Mouse (Mus musculus): ENCODE data around the gene Kcnj6. TPM values are rescaled to one million over a fixed set of nuclear protein-coding genes. Genes with fewer than 3 reads are reported as not detected.

Kcnj6 gene
- total RNA-seq, 1 experiment = not detected

GRCm38 (mm10) chr16:94701971-94702370, 295.5 kb downstream of the Kcnj6 start:
- Histone ChIP-seq H3K36me3 (ENCODE audit: control insufficient read depth, insufficient read depth, low read length, poor library complexity, severe bottlenecking) (no peaks in the 10 kb centered on the region), H3K4me1 (ENCODE audit: control insufficient read depth in 2 of 2, insufficient read depth in 2 of 2, low read length in 2 of 2, poor library complexity in 1 of 2) (peaks cover 0 to 2% of the 10 kb centered on the region in 2 experiments; a peak in 1 of 4 replicates), H3K9ac (ENCODE audit: insufficient read depth, low read depth, low read length, poor library complexity, severe bottlenecking) (no peak overlapping the region), H3K9me3 (ENCODE audit: control insufficient read depth, insufficient read depth, low read depth, low read length) (no peaks in the 10 kb centered on the region), H3K27ac (ENCODE audit: insufficient read depth, low read depth, low read length, poor library complexity, severe bottlenecking) (no peak overlapping the region), H3K4me3 (ENCODE audit: insufficient read depth in 1 of 2, low read depth in 1 of 2, low read length in 2 of 2, poor library complexity in 1 of 2, severe bottlenecking in 1 of 2) (no peak overlapping the region)
- in situ Hi-C loops (cut with MboI; ENCODE audit: low sequenced_read_pairs in 2 of 2, unreplicated experiment in 2 of 2) = no loop called here
- TF ChIP-seq ZC3H11A (IDR thresholded peaks at IDR 0.05; ENCODE audit: borderline replicate concordance, low read depth, low read length) (no peak), ZNF384 (IDR thresholded peaks at IDR 0.05; ENCODE audit: low read depth, low read length) (no peak), MAFK (IDR thresholded peaks at IDR 0.05; ENCODE audit: insufficient read depth, low read depth, low read length) (no peak), CHD2 (IDR thresholded peaks at IDR 0.05; ENCODE audit: low read depth, low read length) (no peak), HCFC1 (IDR thresholded peaks at IDR 0.05; ENCODE audit: borderline replicate concordance, insufficient read depth, low read length) (no peak)
- no peak for DNase-seq (ENCODE audit: low read depth, low spot score)

- TF ChIP-seq ZC3H11A (IDR thresholded peaks at IDR 0.05; ENCODE audit: borderline replicate concordance, low read depth, low read length) = no peak
- TF ChIP-seq ZNF384 (IDR thresholded peaks at IDR 0.05; ENCODE audit: low read depth, low read length) = no peak
- TF ChIP-seq MAFK (IDR thresholded peaks at IDR 0.05; ENCODE audit: insufficient read depth, low read depth, low read length) = no peak
- no peak for DNase-seq (ENCODE audit: low read depth, low spot score)
- H3K4me3 ChIP-seq (ENCODE audit: insufficient read depth in 1 of 2, low read depth in 1 of 2, low read length in 2 of 2, poor library complexity in 1 of 2, severe bottlenecking in 1 of 2) = no peak overlapping the region; a peak in 1 of 4 replicates
- no peaks in the 10 kb centered on the region for H3K9me3 ChIP-seq (ENCODE audit: control insufficient read depth, insufficient read depth, low read depth, low read length)
- peaks cover 0 to 2% of the 10 kb centered on the region in 2 experiments; a peak in 1 of 4 replicates for H3K4me1 ChIP-seq (ENCODE audit: control insufficient read depth in 2 of 2, insufficient read depth in 2 of 2, low read length in 2 of 2, poor library complexity in 1 of 2)
- in situ Hi-C loops (cut with MboI; ENCODE audit: low sequenced_read_pairs in 2 of 2, unreplicated experiment in 2 of 2) = no loop called here
- H3K36me3 ChIP-seq (ENCODE audit: control insufficient read depth, insufficient read depth, low read length, poor library complexity, severe bottlenecking) = no peaks in the 10 kb centered on the region; the same call in 1 of the 2 replicates
- 0 out of 2 replicates have a peak overlapping the region, but pooled peaks have one; percentile 6 for H3K27ac ChIP-seq (ENCODE audit: insufficient read depth, low read depth, low read length, poor library complexity, severe bottlenecking)
- no peak overlapping the region for H3K9ac ChIP-seq (ENCODE audit: insufficient read depth, low read depth, low read length, poor library complexity, severe bottlenecking)
Measured at GRCm38 (mm10) chr16:94701141-94701540, 296.4 kb downstream of the Kcnj6 start.

Measured in ES-E14 (cell line).